Mouse (Mus musculus) brain, embryonic 14.5 days (tissue): Measurements from ENCODE around the gene Trove2.

Experiments used
- CTCF ChIP-seq: fragments of 200-500 bp; IDR thresholded peaks from 2 replicates; pipeline ENCODE4 v1.5.1; 2012; ENCODE audit warnings: inconsistent platforms, mild to moderate bottlenecking, moderate library complexity, borderline replicate concordance; ENCODE audit not compliant: insufficient read depth, insufficient read length; ENCODE audit errors: extremely low read depth
- POLR2A ChIP-seq: fragments of 200-500 bp; IDR thresholded peaks from 2 replicates; pipeline ENCODE4 v1.6.1; 2012; ENCODE audit warnings: mild to moderate bottlenecking, inconsistent platforms, borderline replicate concordance; ENCODE audit not compliant: poor library complexity, insufficient read depth, insufficient read length, severe bottlenecking; ENCODE audit errors: extremely low read depth

GRCm38 (mm10) chr1:143701736-143702135 is 75.1 kb downstream of the Trove2 start:
- TF ChIP-seq POLR2A (no peak), CTCF (no peak)
